Mouse (Mus musculus) forebrain, embryonic 10.5 days (tissue): ENCODE results near the gene Ptpn22. TPM values are rescaled to one million over a fixed set of nuclear protein-coding genes. Genes with fewer than 3 reads are reported as not detected.
"Not testable (repeated sequence)": the region's sequence is repeated elsewhere in the genome, so short reads cannot be mapped to it uniquely, and the experiment has no call there.

Source experiments
- DNase-seq: peaks from one replicate; pipeline ENCODE4 v3.0.0-alpha.2; 2017; ENCODE audit warnings: low spot score; ENCODE audit errors: extremely low spot score
- H3K27ac ChIP-seq: fragments of 300-500 bp; sonication (generic); 2 replicates; pipeline ENCODE4 v1.5.1; 2016; ENCODE audit warnings: mild to moderate bottlenecking
- H3K27me3 ChIP-seq: fragments of 300-500 bp; sonication (generic); 2 replicates; pipeline ENCODE4 v1.6.1; 2016; ENCODE audit warnings: mild to moderate bottlenecking; ENCODE audit not compliant: poor library complexity, severe bottlenecking
- H3K36me3 ChIP-seq: fragments of 300-500 bp; sonication (generic); replicated peaks from 2 replicates; pipeline ENCODE4 v1.6.1; 2016; ENCODE audit warnings: mild to moderate bottlenecking, moderate library complexity
- H3K4me1 ChIP-seq: fragments of 300-500 bp; sonication (generic); 2 replicates; pipeline ENCODE4 v1.6.1; 2016
- H3K4me3 ChIP-seq: fragments of 300-500 bp; sonication (generic); 2 replicates; pipeline ENCODE4 v1.5.1; 2016; ENCODE audit warnings: mild to moderate bottlenecking, moderate library complexity
- H3K9me3 ChIP-seq: fragments of 300-500 bp; sonication (generic); 2 replicates; pipeline ENCODE4 v1.6.1; 2016; ENCODE audit warnings: mild to moderate bottlenecking, moderate library complexity
- WGBS: fragments of 180-500 bp; shearing (Covaris S2); methylation state at CpG from one replicate; pipeline ENCODE4 v1.1.7; 2016; 5-methylcytosine and 5-hydroxymethylcytosine counted together
- polyA plus RNA-seq: library from polyadenylated mRNA; unstranded; fragments of >200 nt; fragmentation: Nextera tagmentation; extraction: Ambion mirVana; gene quantifications from 2 replicates; pipeline ENCODE4 v1.2.1, GENCODE M21; 2016

Gene Ptpn22
- polyA plus RNA-seq, 1 experiment from 2014 or later = 0.37 TPM

DNA sequence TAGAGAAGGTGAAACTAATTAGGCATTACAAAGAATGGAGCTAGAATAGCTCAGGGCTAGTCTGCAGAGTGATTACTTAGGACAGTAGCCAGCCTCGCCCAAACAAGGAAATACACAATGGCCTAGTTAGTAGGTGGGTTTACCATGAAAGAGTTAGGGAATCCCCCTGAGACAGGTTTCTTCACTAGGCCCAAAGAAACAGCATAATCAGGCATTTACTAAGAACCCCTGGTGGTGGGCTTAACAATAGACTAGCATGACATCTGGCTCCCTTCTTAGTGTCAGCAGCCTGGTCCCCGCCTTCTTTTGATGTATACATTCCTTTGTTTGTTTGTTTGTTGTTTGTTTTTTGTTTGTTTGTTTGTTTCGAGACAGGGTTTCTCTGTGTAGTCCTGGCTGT is 19.4 kb upstream of the Ptpn22 start:
- H3K9me3 ChIP-seq = not testable (repeated sequence)
- 75% methylated on average over 3 of the region's 3 CpGs for WGBS

DNA sequence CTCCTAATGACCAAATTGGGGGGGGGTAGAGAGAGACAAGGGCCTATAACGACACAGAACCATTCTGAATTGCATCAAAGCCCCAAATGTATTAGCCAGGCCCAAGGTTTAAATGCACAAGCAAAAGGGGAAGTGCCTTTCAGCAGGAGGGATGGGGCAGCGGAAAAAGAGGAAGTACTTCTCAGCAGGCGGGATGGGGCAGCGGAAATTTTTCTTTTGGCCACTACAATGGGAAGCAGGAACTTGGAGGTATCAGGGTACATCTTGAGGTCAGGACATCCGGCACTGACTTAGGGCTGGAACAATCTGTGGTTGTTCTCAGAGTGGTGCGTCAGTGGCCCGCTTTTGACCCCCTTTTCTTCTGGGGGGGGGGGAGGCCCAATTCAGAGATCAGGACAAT is 18.6 kb upstream of the Ptpn22 start:
- not testable (repeated sequence) for DNase-seq, H3K9me3 ChIP-seq, H3K4me3 ChIP-seq, H3K36me3 ChIP-seq, H3K27ac ChIP-seq, H3K4me1 ChIP-seq, H3K27me3 ChIP-seq
- 93% methylated on average over 7 of the region's 7 CpGs for WGBS

More for the DNA sequence above, 19.4 kb upstream of the Ptpn22 start:
- H3K4me3 ChIP-seq, H3K4me1 ChIP-seq, DNase-seq, H3K36me3 ChIP-seq, H3K27ac ChIP-seq, H3K27me3 ChIP-seq: not testable (repeated sequence)

DNA sequence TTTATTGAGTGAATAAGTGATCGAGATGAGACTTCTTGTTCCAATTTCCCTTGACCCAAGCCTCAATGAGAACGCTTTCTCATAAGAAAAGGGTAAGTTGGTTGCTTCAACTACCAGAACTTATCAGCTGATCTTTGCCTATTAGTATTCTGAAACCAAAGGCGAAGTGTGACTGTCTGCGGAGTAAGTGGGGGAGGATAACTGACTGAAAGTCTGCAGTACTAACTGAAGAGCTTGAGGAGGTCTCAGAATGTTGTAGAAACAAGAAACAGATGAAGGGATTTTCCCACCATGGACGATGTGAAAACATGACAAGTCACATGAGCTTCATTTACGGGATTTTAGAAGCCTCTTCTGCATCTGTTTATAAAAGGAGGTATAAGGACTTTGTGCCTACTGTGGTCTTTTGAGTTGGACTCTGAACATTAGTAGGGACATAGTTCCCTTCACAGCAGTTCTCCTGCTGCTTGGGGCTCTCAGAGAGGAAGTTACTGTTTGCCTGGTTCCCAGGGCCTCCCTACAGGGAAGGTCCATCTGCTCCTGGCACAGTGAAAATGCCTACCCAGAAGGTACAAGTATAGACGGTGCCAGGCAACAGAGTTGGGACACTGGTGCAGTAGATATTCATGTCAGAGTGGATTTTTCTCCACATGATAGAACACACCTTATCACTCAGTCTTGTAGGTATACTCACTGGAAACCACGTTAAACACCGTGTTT is 8.8 kb upstream of the Ptpn22 start:
- Histone ChIP-seq H3K36me3 (no peaks in the 10 kb centered on the region), H3K9me3 (no peaks in the 10 kb centered on the region), H3K4me1 (no peaks in the 10 kb centered on the region; the same call in 1 of the 2 replicates), H3K27ac (no peak overlapping the region), H3K27me3 (no peaks in the 10 kb centered on the region), H3K4me3 (no peak overlapping the region)
- WGBS = 84% methylated on average over 9 of the region's 9 CpGs
- no peak for DNase-seq

DNA sequence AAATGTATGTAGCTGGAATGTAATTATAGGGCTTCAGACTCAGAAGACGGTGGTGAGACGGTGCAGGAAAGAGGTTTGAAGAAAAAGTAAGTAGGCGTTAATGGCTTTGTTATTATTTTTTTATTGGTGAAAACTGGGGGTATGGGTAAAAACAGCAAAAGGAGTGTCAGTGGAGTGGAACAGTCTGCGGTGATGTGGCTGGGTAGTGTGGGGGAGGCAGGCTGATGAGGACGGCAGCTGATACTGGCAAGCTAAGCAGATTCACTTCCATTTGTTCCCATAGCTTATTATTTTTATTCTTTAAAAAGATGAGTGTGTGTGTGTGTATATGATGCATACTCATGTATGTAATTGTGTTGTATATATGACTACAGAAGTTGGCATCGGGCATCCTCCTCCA is 8.1 kb upstream of the Ptpn22 start:
- DNase-seq = no peak
- Histone ChIP-seq H3K4me3 (no peak overlapping the region), H3K4me1 (no peaks in the 10 kb centered on the region; the same call in 1 of the 2 replicates), H3K27ac (no peak overlapping the region), H3K36me3 (no peaks in the 10 kb centered on the region), H3K27me3 (no peaks in the 10 kb centered on the region), H3K9me3 (no peaks in the 10 kb centered on the region)
- 89% methylated on average over 6 of the region's 6 CpGs for WGBS

DNA sequence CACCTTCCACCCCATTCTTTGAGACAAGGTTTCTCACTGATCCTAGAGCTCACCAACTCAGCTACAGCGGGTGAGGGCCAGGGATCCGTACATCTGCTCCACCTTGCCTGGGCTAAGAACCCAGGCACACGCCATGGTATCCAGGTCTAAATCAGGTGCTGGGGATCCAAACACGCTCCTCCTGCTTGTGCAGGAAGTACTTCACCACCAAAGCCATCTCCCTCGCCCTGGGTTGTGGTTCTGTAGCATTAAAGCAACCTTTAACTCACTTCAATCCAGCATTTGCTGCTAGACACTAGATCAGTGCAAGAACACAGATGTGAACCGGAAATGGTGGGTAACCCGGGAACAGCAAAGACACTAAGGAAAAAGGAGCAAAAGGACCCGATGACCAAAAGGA is 7.7 kb upstream of the Ptpn22 start:
- Histone ChIP-seq H3K9me3 (no peaks in the 10 kb centered on the region), H3K27me3 (no peaks in the 10 kb centered on the region), H3K36me3 (no peaks in the 10 kb centered on the region), H3K27ac (no peak overlapping the region), H3K4me1 (no peaks in the 10 kb centered on the region; the same call in 1 of the 2 replicates), H3K4me3 (no peak overlapping the region)
- WGBS = 94% methylated on average over 8 of the region's 8 CpGs
- no peak for DNase-seq

DNA sequence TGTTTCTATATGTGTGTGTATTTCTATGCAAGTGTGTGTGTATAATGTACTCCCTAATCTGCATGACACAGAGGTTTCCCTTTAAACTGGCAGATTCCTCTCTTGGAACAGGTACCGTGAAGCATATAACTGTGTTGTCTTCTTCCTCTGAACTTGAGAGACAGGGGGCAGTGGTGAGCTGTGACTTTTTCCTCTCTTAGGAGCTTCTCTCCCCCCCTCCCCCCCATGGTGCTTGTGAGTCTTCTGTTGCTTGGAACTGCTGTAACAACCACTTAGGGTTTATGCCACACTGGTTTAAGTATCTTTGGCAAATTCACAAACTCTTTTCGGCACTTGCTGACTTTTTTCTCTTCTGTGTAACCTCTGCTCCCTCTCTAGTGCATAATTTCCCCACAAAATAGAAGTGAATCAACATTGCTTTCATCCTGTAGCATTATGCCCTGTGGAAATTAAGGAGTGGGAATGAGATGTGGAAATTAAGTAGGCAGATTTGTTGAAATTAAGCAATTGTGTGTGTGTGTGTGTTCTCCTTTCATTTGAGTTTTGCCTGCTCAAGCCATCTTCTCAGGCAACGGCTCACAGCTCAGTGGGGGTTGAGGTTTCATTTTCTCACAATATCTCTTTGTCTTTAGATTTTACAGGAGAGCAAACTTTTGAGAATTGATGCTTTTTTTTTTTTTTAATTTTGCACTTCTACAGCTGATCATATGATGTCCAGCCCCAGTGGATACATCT is 6.9 kb upstream of the Ptpn22 start:
- Histone ChIP-seq H3K9me3 (no peaks in the 10 kb centered on the region), H3K27ac (no peak overlapping the region), H3K4me1 (no peaks in the 10 kb centered on the region; the same call in 1 of the 2 replicates), H3K36me3 (no peaks in the 10 kb centered on the region), H3K4me3 (no peak overlapping the region), H3K27me3 (no peaks in the 10 kb centered on the region)
- 71% methylated on average over 3 of the region's 3 CpGs for WGBS
- DNase-seq = no peak

DNA sequence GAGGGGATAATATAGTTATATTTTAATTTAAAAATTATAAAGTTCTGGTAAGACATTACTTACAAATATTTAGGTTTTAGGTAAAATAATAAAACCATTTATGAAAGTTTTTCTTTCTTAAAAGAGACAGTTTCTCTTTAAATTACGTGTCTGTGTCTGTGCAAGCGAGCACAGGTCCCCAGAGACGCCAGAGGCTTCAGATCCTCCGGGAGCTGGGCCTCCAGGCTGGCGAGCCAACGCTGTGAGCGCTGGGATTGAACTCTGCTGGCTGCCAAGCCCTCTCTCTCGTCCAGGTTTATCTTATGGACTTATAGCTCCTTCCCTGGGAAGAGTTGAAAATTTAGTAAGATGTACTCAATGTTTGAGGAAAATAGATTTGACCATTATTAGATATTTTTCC is 5.8 kb upstream of the Ptpn22 start:
- Histone ChIP-seq H3K4me1 (no peaks in the 10 kb centered on the region; the same call in 1 of the 2 replicates), H3K27me3 (no peaks in the 10 kb centered on the region), H3K36me3 (no peaks in the 10 kb centered on the region), H3K9me3 (no peaks in the 10 kb centered on the region), H3K4me3 (no peak overlapping the region), H3K27ac (no peak overlapping the region)
- 85% methylated on average over 8 of the region's 8 CpGs for WGBS
- no peak for DNase-seq

DNA sequence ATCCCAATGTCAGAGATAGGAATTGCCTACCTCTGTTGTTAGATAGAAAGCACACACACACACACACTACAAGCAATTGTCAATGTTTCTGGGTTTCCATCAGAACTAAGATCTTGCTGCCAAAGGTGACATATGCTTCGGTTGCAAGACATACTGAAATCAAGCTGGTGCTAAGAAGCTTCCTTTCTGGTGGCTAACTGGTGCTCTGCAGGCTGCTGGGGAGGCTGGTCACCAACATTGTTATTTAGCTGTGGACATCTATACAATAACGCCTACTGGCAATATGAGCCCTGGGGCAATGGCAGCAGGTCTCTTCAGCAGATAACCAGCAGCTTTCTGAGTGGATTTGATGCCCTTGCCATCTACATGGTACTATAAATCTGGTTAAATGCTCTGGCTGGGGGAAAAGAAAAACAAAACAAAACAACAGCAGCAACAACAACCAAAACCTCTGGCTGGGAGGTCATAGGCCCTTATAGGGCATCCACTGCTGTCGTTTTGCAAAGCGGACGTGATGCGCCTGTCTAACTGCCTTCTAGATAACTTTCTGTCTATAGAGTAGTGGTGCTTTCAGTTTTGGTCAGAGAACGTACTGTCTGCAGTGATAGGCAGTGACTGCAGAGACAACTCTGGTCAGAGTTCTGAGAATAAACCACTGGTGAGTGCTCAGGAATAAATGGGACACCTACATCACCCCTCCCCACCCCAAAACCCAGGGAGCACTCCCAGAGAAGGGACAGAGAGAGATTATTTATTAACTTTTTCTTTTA is 2.4 kb upstream of the Ptpn22 start:
- no peak for DNase-seq
- WGBS = 94% methylated on average over 7 of the region's 7 CpGs
- Histone ChIP-seq H3K9me3 (no peaks in the 10 kb centered on the region), H3K4me1 (no peaks in the 10 kb centered on the region), H3K27ac (no peak overlapping the region), H3K36me3 (no peaks in the 10 kb centered on the region), H3K27me3 (no peaks in the 10 kb centered on the region), H3K4me3 (no peak overlapping the region)

DNA sequence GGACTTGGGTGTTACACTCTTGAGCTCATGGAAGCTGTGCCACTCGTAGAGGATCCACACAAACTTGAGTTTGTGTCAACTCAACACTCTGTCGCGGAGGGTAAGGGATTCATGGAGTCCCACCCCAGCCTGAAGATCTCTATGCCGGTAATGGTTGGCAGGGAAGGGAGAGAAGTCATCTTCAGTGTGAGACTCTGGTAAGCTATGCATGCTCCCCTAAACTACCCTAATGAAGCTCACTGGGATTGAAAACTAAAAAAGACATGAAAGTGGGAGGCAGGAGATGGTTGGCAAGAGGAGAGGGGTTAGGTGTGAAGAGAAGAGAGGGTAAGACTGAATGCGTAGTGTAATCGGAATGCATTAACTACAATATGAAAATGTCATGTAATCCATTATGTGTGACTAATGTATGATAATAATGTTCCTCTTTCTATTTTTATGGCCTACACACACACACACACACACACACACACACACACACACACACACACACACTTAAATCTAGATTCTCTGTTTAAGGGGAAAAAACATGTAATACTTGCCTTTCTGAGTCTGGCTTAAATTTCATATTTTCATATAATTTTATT is 1.5 kb upstream of the Ptpn22 start:
- H3K9me3 ChIP-seq = no peaks in the 10 kb centered on the region
- H3K36me3 ChIP-seq = no peaks in the 10 kb centered on the region
- DNase-seq = no peak
- no peak overlapping the region for H3K4me3 ChIP-seq
- WGBS = 94% methylated on average over 6 of the region's 6 CpGs
- H3K27ac ChIP-seq = no peak overlapping the region
- H3K27me3 ChIP-seq = no peaks in the 10 kb centered on the region
- no peaks in the 10 kb centered on the region for H3K4me1 ChIP-seq

DNA sequence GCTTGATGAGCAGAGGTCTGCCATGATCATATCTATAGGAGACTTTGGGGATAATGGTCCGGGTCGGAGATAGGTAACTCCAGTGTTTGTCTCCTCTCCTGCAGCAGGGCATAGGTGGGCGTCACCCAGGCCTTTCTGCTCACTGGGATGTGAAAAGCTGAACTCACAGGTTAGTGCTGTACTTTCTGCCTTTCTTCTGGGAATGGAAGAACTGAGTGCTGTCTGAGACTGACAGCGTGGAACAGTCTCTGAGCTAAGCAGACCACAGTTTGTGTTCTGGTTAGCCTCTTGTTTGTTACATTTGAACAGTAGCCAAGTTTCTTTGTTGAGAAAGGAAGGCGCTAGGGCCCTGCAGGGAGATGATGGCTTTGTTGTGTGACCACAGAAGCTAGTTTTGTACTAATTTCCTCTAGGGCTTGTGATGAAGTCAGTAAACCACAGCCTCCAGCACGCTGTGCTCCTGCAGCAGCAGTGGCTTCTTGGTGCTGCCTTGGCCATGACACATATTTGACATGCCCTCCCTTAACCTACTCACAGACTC is 326 bp downstream of the Ptpn22 start:
- WGBS = 86% methylated on average over 6 of the region's 6 CpGs
- Histone ChIP-seq H3K4me1 (no peaks in the 10 kb centered on the region), H3K9me3 (no peaks in the 10 kb centered on the region), H3K4me3 (no peak overlapping the region), H3K36me3 (no peaks in the 10 kb centered on the region), H3K27ac (no peak overlapping the region), H3K27me3 (no peaks in the 10 kb centered on the region)
- DNase-seq = no peak

DNA sequence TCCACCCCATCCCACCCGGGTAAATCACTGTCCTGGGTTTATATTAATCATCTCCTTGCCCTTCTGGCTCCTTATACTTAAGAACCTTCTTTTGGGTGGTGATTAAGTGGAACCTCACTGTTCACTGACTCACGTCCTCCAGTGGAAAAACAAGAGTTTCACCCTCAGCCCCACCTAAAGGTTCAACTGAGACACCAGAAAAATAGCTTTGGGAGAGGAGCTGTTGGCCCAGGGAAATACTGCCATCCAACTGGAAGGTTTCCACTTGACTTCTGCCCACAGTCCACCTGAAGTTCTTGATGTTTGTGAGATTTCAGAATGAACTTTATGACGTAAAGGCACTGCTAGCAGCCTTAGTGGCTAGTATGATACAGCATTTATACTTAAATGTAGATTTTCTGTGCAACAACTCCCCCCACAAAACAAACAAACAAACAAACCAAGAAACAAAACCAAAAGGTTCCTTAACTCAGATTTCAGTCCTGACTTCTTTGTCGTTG is 3.2 kb downstream of the Ptpn22 start:
- H3K9me3 ChIP-seq = no peaks in the 10 kb centered on the region
- H3K4me3 ChIP-seq = no peak overlapping the region
- DNase-seq = no peak
- H3K4me1 ChIP-seq = no peaks in the 10 kb centered on the region
- no peaks in the 10 kb centered on the region for H3K36me3 ChIP-seq
- H3K27ac ChIP-seq = no peak overlapping the region
- WGBS = 88% methylated on average over 4 of the region's 4 CpGs
- no peaks in the 10 kb centered on the region for H3K27me3 ChIP-seq

DNA sequence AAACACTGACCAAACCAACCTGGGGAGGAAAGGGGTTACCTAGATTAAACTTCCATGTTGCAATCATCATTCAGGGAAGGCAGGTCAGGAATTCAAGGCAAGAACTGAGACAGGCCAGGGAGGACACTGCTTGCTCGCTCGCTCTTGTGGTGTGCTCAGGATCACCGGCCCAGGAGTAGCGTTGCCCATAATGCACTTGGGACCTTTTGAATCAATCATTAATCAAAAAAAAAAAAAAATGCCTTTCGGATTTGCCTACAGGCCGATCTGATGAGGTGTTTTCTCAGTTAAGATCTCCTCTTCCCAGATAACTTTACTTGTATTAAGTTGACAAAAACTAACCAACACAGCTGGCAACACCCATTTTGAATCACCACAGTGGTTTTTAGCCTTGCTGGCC is 4.6 kb downstream of the Ptpn22 start:
- no peaks in the 10 kb centered on the region for H3K36me3 ChIP-seq
- 93% methylated on average over 6 of the region's 6 CpGs for WGBS
- no peak overlapping the region for H3K27ac ChIP-seq
- no peaks in the 10 kb centered on the region for H3K4me1 ChIP-seq
- no peak for DNase-seq
- H3K27me3 ChIP-seq = no peaks in the 10 kb centered on the region
- no peak overlapping the region for H3K4me3 ChIP-seq
- H3K9me3 ChIP-seq = no peaks in the 10 kb centered on the region
